Mouse (Mus musculus) heart, embryonic 16.5 days (tissue): ENCODE measurements around the gene Dph7. TPM values are rescaled to one million over a fixed set of nuclear protein-coding genes. Genes with fewer than 3 reads are reported as not detected.
"Not testable (repeated sequence)": the region's sequence is repeated elsewhere in the genome, so short reads cannot be mapped to it uniquely, and the experiment has no call there.

ENCODE experiments used
- ATAC-seq: fragments of 200-750 bp; cut with Nextera tagmentation; replicated peaks from 2 replicates; pipeline ENCODE4 v1.8.0; 2017; ENCODE audit warnings: moderate number of reproducible peaks; ENCODE audit not compliant: insufficient read depth, low FRiP score; ENCODE audit errors: extremely low read depth
- H3K27ac ChIP-seq: fragments of 300-500 bp; sonication (generic); 2 replicates; pipeline ENCODE4 v1.5.1; 2014; ENCODE audit warnings: mild to moderate bottlenecking, low read length, control low read depth, moderate library complexity
- H3K27me3 ChIP-seq: fragments of 300-500 bp; sonication (generic); 2 replicates; pipeline ENCODE4 v1.6.1; 2014; ENCODE audit warnings: low read length, mixed read lengths; ENCODE audit not compliant: control insufficient read depth, insufficient read depth
- H3K36me3 ChIP-seq: fragments of 300-500 bp; sonication (generic); 2 replicates; pipeline ENCODE4 v1.6.1; 2014; ENCODE audit not compliant: control insufficient read depth, insufficient read depth
- H3K4me1 ChIP-seq: fragments of 300-500 bp; sonication (generic); 2 replicates; pipeline ENCODE4 v1.6.1; 2014; ENCODE audit warnings: low read length, mixed read lengths; ENCODE audit not compliant: control insufficient read depth, insufficient read depth
- H3K4me2 ChIP-seq: fragments of 300-500 bp; sonication (generic); 2 replicates; pipeline ENCODE4 v1.6.1; 2014; ENCODE audit warnings: low read depth, mild to moderate bottlenecking, control low read depth, low read length
- H3K4me3 ChIP-seq: fragments of 300-500 bp; sonication (generic); 2 replicates; pipeline ENCODE4 v1.5.1; 2014; ENCODE audit warnings: mild to moderate bottlenecking, control low read depth, low read length
- H3K9ac ChIP-seq: fragments of 300-500 bp; sonication (generic); 2 replicates; pipeline ENCODE4 v1.6.1; 2014; ENCODE audit warnings: low read length, control low read depth
- H3K9me3 ChIP-seq: fragments of 300-500 bp; sonication (generic); replicated peaks from 2 replicates; pipeline ENCODE4 v1.6.1; 2016; ENCODE audit warnings: low read length; ENCODE audit not compliant: control insufficient read depth
- WGBS: fragments of 180-500 bp; shearing (Covaris S2); extraction: QIAGEN DNeasy Blood & Tissue Kit; methylation state at CpG from one replicate; pipeline ENCODE4 v1.1.7; 2014; 5-methylcytosine and 5-hydroxymethylcytosine counted together
- polyA plus RNA-seq: library from polyadenylated mRNA; unstranded; fragments of >200 nt; fragmentation: Nextera tagmentation; extraction: Ambion mirVana; gene quantifications from 2 replicates; pipeline ENCODE4 v1.2.1, GENCODE M21; 2015

Gene Dph7
- polyA plus RNA-seq, 1 experiment from 2014 or later: 17.4 TPM

DNA sequence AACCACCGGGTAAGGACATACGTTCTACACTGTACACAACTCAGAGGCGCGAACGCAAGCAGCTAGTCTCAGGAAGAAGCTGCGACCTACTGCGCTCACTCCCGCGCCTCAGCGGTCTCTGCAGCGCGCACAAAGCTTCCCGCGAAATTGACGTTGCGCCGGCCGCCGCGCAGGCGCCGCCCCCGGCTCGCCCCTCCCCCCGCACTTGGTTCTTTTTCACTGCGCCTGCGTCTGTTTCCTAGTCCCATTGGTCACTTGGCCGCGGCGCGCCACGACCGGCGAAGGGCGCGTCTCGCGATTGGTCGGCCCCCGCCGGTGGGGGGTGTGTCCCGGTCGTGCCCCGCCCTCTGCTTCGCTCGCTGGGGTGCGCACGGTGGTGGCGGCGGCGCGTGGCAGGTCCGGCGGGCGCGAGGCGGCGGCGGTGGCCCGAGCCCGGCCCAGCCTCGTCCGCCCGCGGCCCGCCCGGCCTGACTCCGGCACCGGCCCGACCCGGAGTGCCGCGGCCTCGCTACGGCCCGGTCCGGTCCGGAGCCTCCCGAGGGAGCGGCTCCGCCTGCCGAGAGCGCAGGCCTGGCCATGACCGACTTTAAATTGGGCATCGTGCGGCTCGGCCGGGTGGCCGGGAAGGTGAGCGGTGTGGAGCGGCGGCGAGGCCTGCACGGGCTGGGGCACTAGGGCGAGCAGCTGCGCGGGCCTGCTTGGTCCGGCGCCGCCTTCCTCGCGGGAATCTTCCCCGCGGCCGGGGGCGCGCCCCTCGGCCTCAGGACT is 12.6 kb upstream of the Dph7 start, which contains the start of gene Zmynd19:
TSS of gene Zmynd19 (plus strand) at position 372 of the 768 bp plus-strand sequence.
- peak within 1 kb of the TSS; percentile 87 for H3K9ac ChIP-seq
- peak within 1 kb of the TSS; percentile 89 for H3K4me3 ChIP-seq
- peaks cover 12% of the 10 kb centered on the region for H3K4me1 ChIP-seq
- WGBS: under 1% methylated on average over 102 of the region's 108 CpGs
- H3K4me2 ChIP-seq: peak within 1 kb of the TSS; percentile 87
- H3K36me3 ChIP-seq: peaks cover 19% of the 10 kb centered on the region
- peak; percentile 99 for ATAC-seq
- no peaks in the 10 kb centered on the region for H3K9me3 ChIP-seq
- peak within 1 kb of the TSS; percentile 21; the same call in 1 of the 2 replicates for H3K27ac ChIP-seq
- peaks cover 3% of the 10 kb centered on the region; the same call in 1 of the 2 replicates for H3K27me3 ChIP-seq

DNA sequence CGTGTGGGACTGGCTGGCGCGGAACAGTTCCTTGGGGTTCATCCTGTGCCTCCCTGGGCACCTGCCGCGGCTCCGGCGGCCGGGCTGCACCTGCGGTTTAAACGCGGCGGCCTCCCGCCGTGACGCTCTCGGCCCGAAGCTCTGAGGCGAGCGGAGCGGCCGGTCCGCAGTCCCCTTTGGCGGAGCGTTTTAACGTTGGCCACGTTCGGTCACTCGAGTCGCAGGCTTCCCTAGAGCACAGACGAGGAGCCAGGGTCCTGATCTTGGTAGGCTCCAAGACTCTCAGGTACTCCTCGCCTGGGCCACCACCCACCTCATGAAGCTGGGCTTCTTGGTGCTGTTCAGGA is 12.0 kb upstream of the Dph7 start:
- H3K4me1 ChIP-seq: peaks cover 12% of the 10 kb centered on the region
- peaks cover 22% of the 10 kb centered on the region for H3K36me3 ChIP-seq
- peak overlapping the region; percentile 83 for H3K4me2 ChIP-seq
- peak overlapping the region; percentile 89 for H3K4me3 ChIP-seq
- peak overlapping the region; percentile 87 for H3K9ac ChIP-seq
- peaks cover 3% of the 10 kb centered on the region; the same call in 1 of the 2 replicates for H3K27me3 ChIP-seq
- 0 out of 2 replicates have a peak overlapping the region, but pooled peaks have one; percentile 21 for H3K27ac ChIP-seq
- no peaks in the 10 kb centered on the region for H3K9me3 ChIP-seq
- under 1% methylated on average over 30 of the region's 31 CpGs for WGBS
- no peak; the same call in 1 of the 2 replicates for ATAC-seq

GRCm38 (mm10) chr2:24952537-24953055 is 9.6 kb upstream of the Dph7 start:
- no peak overlapping the region for H3K4me3 ChIP-seq
- ATAC-seq: no peak
- H3K27me3 ChIP-seq: peaks cover 3% of the 10 kb centered on the region; the same call in 1 of the 2 replicates
- H3K9me3 ChIP-seq: no peaks in the 10 kb centered on the region
- H3K9ac ChIP-seq: no peak overlapping the region
- H3K4me2 ChIP-seq: no peak overlapping the region
- H3K4me1 ChIP-seq: peaks cover 12% of the 10 kb centered on the region
- H3K36me3 ChIP-seq: peaks cover 28% of the 10 kb centered on the region
- 76% methylated on average over 4 of the region's 4 CpGs for WGBS
- H3K27ac ChIP-seq: no peak overlapping the region

DNA sequence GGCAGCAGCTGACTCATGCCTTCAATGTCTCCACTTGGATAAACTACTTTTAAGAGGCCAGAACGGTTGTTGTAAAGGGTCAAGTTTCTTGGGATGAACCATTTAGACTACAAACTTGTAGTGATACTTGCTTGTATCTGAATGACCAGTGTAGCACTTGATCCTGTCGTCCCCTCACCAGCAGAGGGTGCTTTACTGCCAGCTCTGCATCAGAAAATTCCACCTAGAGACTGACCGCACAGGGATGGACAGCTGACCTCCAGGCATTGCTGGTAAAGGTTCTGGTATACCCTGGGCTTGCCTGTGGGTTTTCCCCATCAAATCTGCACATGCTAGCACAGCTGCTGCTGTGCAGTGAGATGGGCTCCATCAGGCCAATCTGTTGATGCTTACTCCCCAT is 1.3 kb upstream of the Dph7 start:
- WGBS: 34% methylated on average over 3 of the region's 3 CpGs
- H3K9me3 ChIP-seq: no peaks in the 10 kb centered on the region
- H3K27me3 ChIP-seq: no peaks in the 10 kb centered on the region
- peaks cover 6% of the 10 kb centered on the region for H3K4me1 ChIP-seq
- no peak overlapping the region for H3K27ac ChIP-seq
- no peak overlapping the region for H3K9ac ChIP-seq
- no peak for ATAC-seq
- H3K36me3 ChIP-seq: peaks cover 25% of the 10 kb centered on the region
- no peak overlapping the region for H3K4me3 ChIP-seq
- H3K4me2 ChIP-seq: no peak overlapping the region

- Histone ChIP-seq H3K9me3 (no peaks in the 10 kb centered on the region), H3K36me3 (peaks cover 53% of the 10 kb centered on the region), H3K4me1 (peaks cover 10% of the 10 kb centered on the region), H3K4me2 (no peak overlapping the region), H3K27ac (no peak overlapping the region), H3K4me3 (no peak overlapping the region), H3K9ac (no peak overlapping the region), H3K27me3 (no peaks in the 10 kb centered on the region)
- no peak for ATAC-seq
- 81% methylated on average over 4 of the region's 4 CpGs for WGBS
These were observed 8.2 kb downstream of the Dph7 start for GRCm38 (mm10) chr2:24970386-24970785.

- not testable (repeated sequence) for ATAC-seq
These were observed 12.3 kb downstream of the Dph7 start for GRCm38 (mm10) chr2:24974452-24974851.

GRCm38 (mm10) chr2:24974906-24975703 is 12.9 kb downstream of the Dph7 start, which contains the start of gene Mrpl41:
TSS of gene Mrpl41 (minus strand) at chr2:24975098.
- Histone ChIP-seq H3K4me2 (peak within 1 kb of the TSS; percentile 100), H3K27me3 (no peaks in the 10 kb centered on the region), H3K27ac (peak within 1 kb of the TSS; percentile 92), H3K4me1 (peaks cover 15% of the 10 kb centered on the region), H3K36me3 (peaks cover 20% of the 10 kb centered on the region; the same call in 1 of the 2 replicates), H3K9me3 (no peaks in the 10 kb centered on the region), H3K4me3 (peak within 1 kb of the TSS; percentile 68), H3K9ac (peak within 1 kb of the TSS; percentile 79)
- under 1% methylated on average over 64 of the region's 64 CpGs for WGBS
- ATAC-seq: peak; percentile 98

More at GRCm38 (mm10) chr2:24974452-24974851, 12.3 kb downstream of the Dph7 start:
- not testable (repeated sequence) for H3K9me3 ChIP-seq, H3K27me3 ChIP-seq
- Histone ChIP-seq H3K36me3 (peaks cover 27% of the 10 kb centered on the region), H3K9ac (peak overlapping the region; percentile 79), H3K4me3 (peak overlapping the region; percentile 68), H3K27ac (peak overlapping the region; percentile 80), H3K4me2 (peak overlapping the region; percentile 66), H3K4me1 (peaks cover 15% of the 10 kb centered on the region)
- under 1% methylated on average over 17 of the region's 17 CpGs for WGBS

GRCm38 (mm10) chr2:24975704-24976297 is 13.6 kb downstream of the Dph7 start, which contains the start of gene Pnpla7:
TSS of gene Pnpla7 (plus strand) at chr2:24976033.
- Histone ChIP-seq H3K4me1 (peaks cover 15% of the 10 kb centered on the region), H3K27me3 (no peaks in the 10 kb centered on the region), H3K36me3 (peaks cover 15% of the 10 kb centered on the region; the same call in 1 of the 2 replicates), H3K4me2 (peak within 1 kb of the TSS; percentile 100), H3K4me3 (peak within 1 kb of the TSS; percentile 68), H3K27ac (peak within 1 kb of the TSS; percentile 92), H3K9ac (peak within 1 kb of the TSS; percentile 79), H3K9me3 (no peaks in the 10 kb centered on the region)
- under 1% methylated on average over 16 of the region's 16 CpGs for WGBS
- ATAC-seq: peak; percentile 82
